Mouse (Mus musculus) hindbrain, embryonic 11.5 days (tissue): ENCODE data around the gene Ccdc130. TPM values are rescaled to one million over a fixed set of nuclear protein-coding genes. Genes with fewer than 3 reads are reported as not detected.

Experiments
- ATAC-seq: fragments of 200-750 bp; cut with Nextera tagmentation; 2 replicates; pipeline ENCODE4 v1.8.0; 2017; ENCODE audit warnings: mild to moderate bottlenecking, moderate TSS enrichment, moderate library complexity; ENCODE audit not compliant: low FRiP score
- DNase-seq: peaks from one replicate; pipeline ENCODE4 v3.0.0-alpha.2; 2015; ENCODE audit warnings: low spot score
- H3K27ac ChIP-seq: fragments of 300-500 bp; sonication (generic); 2 replicates; pipeline ENCODE4 v1.5.1; 2014; ENCODE audit warnings: mild to moderate bottlenecking, low read depth, low read length
- H3K27me3 ChIP-seq: fragments of 300-500 bp; sonication (generic); 2 replicates; pipeline ENCODE4 v1.6.1; 2014; ENCODE audit warnings: mild to moderate bottlenecking, low read length, moderate library complexity, mixed read lengths; ENCODE audit not compliant: control insufficient read depth, insufficient read depth
- H3K36me3 ChIP-seq: fragments of 300-500 bp; sonication (generic); 2 replicates; pipeline ENCODE4 v1.6.1; 2014; ENCODE audit warnings: mild to moderate bottlenecking, low read length, moderate library complexity, mixed read lengths; ENCODE audit not compliant: control insufficient read depth, insufficient read depth
- H3K4me1 ChIP-seq: fragments of 300-500 bp; sonication (generic); replicated peaks from 2 replicates; pipeline ENCODE4 v1.6.1; 2014; ENCODE audit warnings: low read length, mixed read lengths; ENCODE audit not compliant: control insufficient read depth, insufficient read depth
- H3K4me2 ChIP-seq: fragments of 300-500 bp; sonication (generic); replicated peaks from 2 replicates; pipeline ENCODE4 v1.6.1; 2014; ENCODE audit warnings: mild to moderate bottlenecking, low read depth, low read length
- H3K4me3 ChIP-seq: fragments of 300-500 bp; sonication (generic); 2 replicates; pipeline ENCODE4 v1.5.1; 2014; ENCODE audit warnings: low read depth, low read length
- H3K9ac ChIP-seq: fragments of 300-500 bp; sonication (generic); 2 replicates; pipeline ENCODE4 v1.6.1; 2014; ENCODE audit warnings: low read depth, low read length
- H3K9me3 ChIP-seq: fragments of 300-500 bp; sonication (generic); 2 replicates; pipeline ENCODE4 v1.6.1; 2016; ENCODE audit warnings: low read length; ENCODE audit not compliant: control insufficient read depth
- WGBS: fragments of 180-500 bp; shearing (Covaris S2); extraction: QIAGEN DNeasy Blood & Tissue Kit; methylation state at CpG from one replicate; pipeline ENCODE4 v1.1.7; 2014; 5-methylcytosine and 5-hydroxymethylcytosine counted together
- polyA plus RNA-seq: library from polyadenylated mRNA; unstranded; fragments of >200 nt; fragmentation: Nextera tagmentation; extraction: Ambion mirVana; gene quantifications from 2 replicates; pipeline ENCODE4 v1.2.1, GENCODE M21; 2014

The Ccdc130 gene
- polyA plus RNA-seq, 1 experiment from 2014 or later = 21.3 TPM

DNA sequence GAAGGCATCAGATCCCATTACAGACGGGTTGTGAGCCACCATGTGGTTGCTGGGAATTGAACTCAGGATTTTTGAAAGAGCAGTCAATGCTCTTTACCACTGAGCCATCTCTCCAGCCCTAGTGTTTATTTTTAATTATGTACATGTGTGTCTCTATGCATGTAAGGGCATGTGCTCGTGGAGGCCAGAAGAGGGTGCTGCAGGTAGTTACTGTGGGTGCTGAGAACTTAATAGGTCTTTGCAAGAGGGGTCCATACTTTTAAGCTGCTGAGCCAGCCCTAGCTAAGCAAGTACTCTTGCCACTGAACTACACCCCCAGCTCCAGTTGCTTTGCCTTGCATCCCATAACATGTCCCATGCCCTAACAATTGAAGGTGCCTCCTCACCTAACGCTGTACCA, 14.3 kb downstream of the Ccdc130 start:
- Histone ChIP-seq H3K9me3 (no peaks in the 10 kb centered on the region), H3K4me3 (no peak overlapping the region; the same call in 1 of the 2 replicates), H3K4me2 (peak overlapping the region; percentile 94), H3K4me1 (0 out of 2 replicates have a peak, but pooled peaks cover 5% of the 10 kb centered on the region), H3K27me3 (no peaks in the 10 kb centered on the region), H3K36me3 (peaks cover 6% of the 10 kb centered on the region; the same call in 1 of the 2 replicates), H3K27ac (no peak overlapping the region), H3K9ac (0 out of 2 replicates have a peak overlapping the region, but pooled peaks have one; percentile 74)
- ATAC-seq (no peak), DNase-seq (no peak)
- 87% methylated on average over 3 of the region's 3 CpGs for WGBS

DNA sequence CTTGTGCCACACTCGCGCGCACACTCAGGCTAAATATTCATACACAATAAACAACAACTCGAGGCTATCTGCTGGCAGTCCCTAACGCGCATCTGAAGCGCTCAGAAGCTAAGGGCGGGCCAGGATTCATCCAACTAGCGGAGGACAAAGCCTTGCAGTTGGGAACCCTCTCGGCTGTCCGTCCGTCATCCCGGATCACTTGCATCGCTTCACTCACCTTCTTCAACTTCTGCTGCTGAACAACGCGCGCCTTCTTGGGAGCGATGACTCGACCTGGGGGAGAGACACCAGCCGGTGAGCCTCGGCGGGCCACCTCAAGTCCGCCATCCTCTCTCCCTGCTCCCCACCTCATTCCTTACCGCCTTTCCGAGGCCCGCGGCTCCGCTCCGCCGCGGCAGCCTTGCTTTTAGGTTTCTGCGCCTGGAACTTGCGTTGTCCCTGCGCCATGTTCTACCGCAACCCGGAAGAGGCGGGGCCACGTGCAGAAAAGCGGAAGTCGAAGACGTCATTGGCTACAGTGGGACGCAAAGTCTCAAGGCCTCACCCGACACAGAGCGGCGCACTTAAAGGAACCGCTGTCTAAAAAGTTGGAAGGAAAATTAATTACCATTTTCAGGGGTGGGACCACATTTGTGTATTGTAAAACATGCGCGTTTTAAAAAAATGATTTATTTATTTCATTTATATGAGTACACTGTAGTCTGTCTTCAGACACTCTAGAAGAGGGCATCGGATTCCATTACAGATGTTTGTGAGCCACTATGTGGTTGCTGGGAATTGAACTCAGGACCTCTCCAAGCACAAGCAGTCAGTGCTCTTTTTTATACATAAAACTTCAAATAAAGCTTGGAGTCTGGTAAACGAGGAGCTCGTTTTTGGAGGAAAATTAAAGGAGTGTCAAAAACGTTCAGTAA, 20.7 kb downstream of the Ccdc130 start, which contains the start of gene D8Ertd738e:
D8Ertd738e (minus strand) TSS at position 463 of the 914 bp plus-strand sequence.
- peak within 1 kb of the TSS; percentile 65 for H3K4me2 ChIP-seq
- no peaks in the 10 kb centered on the region for H3K9me3 ChIP-seq
- ATAC-seq = peak; percentile 92
- H3K9ac ChIP-seq = peak within 1 kb of the TSS; percentile 66
- DNase-seq = peak; percentile 94
- no peaks in the 10 kb centered on the region for H3K4me1 ChIP-seq
- 5% methylated on average over 52 of the region's 52 CpGs for WGBS
- H3K36me3 ChIP-seq = peaks cover 19% of the 10 kb centered on the region
- peak within 1 kb of the TSS; percentile 69 for H3K4me3 ChIP-seq
- no peak within 1 kb of the TSS for H3K27ac ChIP-seq
- no peaks in the 10 kb centered on the region for H3K27me3 ChIP-seq

DNA sequence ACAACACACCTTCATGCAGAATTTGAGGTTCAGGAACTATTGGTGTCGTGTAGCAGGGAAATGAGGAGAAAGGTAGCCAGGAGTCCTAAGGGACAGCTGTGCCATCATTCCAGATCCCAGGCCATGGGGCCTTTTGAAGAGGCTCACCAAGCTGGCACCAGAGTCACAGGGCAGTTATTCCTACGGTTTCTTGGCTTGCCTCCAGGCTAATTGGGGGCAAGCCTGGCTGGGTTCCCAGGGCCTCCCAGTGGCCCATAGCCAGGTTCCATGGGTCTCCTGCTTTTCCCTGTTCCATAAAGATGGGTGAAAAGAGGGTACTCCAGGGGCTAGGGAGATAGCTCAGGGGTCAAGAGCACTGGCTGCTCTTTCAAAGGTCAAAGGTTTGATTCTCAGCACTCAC, 28.4 kb downstream of the Ccdc130 start:
- H3K4me1 ChIP-seq = no peaks in the 10 kb centered on the region
- no peak overlapping the region for H3K4me3 ChIP-seq
- no peaks in the 10 kb centered on the region for H3K27me3 ChIP-seq
- H3K27ac ChIP-seq = no peak overlapping the region
- no peak overlapping the region for H3K9ac ChIP-seq
- no peak overlapping the region for H3K4me2 ChIP-seq
- 71% methylated on average over 2 of the region's 2 CpGs for WGBS
- H3K36me3 ChIP-seq = peaks cover 13% of the 10 kb centered on the region
- ATAC-seq = no peak
- no peak for DNase-seq
- no peaks in the 10 kb centered on the region for H3K9me3 ChIP-seq

DNA sequence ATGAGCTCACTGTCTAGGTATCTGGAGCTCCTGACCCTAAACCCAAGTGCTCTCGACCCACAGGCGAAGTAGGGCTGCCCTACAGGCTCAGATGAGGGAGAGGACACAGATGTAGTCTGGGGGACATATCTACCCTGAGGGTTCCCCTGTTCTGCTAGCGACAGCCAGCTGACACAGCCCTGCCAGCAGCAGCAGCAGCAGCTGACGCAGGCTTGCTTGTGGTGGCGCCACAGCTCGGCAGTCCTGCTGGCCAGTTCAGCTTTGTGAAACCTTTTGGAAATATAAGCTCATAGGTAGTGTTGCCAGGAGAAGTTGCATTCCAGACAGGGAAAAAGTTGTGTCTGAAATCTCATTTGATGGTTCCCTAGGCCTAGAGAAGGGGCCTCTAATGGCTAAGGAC, 29.0 kb downstream of the Ccdc130 start:
- Histone ChIP-seq H3K27ac (no peak overlapping the region), H3K4me3 (no peak overlapping the region), H3K36me3 (peaks cover 8% of the 10 kb centered on the region), H3K9ac (no peak overlapping the region), H3K4me1 (no peaks in the 10 kb centered on the region), H3K27me3 (no peaks in the 10 kb centered on the region), H3K9me3 (no peaks in the 10 kb centered on the region), H3K4me2 (no peak overlapping the region)
- WGBS = 69% methylated on average over 6 of the region's 6 CpGs
- DNase-seq (no peak), ATAC-seq (no peak)

DNA sequence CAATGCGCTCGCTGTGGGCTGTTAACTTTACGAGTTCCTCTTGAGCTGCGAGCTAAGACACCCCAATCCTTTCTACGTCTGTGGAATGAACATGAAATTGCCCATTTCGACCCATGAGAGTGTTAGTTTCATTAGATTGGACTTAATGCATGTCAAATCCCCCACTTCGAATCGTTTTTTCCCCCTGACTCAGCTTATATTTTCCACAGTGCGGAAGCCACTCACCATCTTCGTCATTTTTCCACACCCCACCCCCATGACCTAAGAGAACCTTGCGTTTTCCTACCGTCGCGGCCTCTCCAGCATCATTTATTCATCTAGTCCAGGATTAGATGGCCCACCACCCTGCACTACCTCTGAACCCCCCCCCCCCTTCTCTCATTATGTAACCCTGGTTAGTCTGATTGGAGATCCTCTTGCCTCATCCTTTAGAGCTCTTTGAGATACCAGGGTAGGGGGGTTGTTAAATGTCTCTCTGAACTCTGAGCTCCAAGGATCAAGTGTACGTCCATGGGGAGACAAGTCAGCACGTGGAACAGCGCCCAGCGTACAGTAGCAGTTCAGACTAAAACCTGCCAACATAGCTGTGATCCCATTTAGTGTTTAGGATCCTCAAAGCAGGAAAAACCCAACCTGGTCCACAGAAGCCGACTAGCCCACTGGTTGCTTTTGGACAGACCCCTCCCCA, 32.5 kb downstream of the Ccdc130 start:
- H3K27ac ChIP-seq = peak overlapping the region; percentile 79
- no peaks in the 10 kb centered on the region for H3K9me3 ChIP-seq
- DNase-seq = no peak
- H3K27me3 ChIP-seq = no peaks in the 10 kb centered on the region
- WGBS = 23% methylated on average over 19 of the region's 19 CpGs
- peak; percentile 25 for ATAC-seq
- H3K4me2 ChIP-seq = peak overlapping the region; percentile 75
- peaks cover 2% of the 10 kb centered on the region; the same call in 1 of the 2 replicates for H3K36me3 ChIP-seq
- H3K4me3 ChIP-seq = peak overlapping the region; percentile 49
- peak overlapping the region; percentile 67 for H3K9ac ChIP-seq
- peaks cover 2% of the 10 kb centered on the region for H3K4me1 ChIP-seq

DNA sequence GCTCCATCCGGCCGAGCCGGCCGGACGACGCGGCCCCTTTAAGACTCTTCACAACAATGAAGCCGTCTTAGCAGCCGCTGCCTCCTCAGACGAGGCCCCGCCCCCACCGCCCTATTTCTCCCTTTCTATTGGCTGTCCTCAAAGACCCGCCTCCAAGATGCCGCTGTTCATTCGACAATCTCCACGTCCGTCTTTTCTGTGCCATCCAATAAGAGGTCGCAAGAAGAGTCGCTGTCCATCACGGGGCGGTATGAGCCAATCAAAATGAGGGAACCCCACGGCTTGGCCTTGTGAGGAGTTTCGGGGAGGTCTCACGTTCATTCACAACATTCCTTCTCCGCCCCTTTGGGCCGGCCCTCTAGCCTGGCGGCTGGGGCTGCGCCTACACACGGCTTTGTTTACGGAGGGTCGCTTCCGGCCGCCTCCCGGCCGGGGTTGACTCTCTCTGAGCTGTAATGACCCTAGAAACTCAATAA, 33.1 kb downstream of the Ccdc130 start, which contains the start of gene Zswim4:
Zswim4 (minus strand) TSS at position 58 of the 476 bp plus-strand sequence.
- ATAC-seq (peak; percentile 99), DNase-seq (peak; percentile 99)
- H3K4me3 ChIP-seq = peak within 1 kb of the TSS; percentile 97
- under 1% methylated on average over 35 of the region's 35 CpGs for WGBS
- peaks cover 2% of the 10 kb centered on the region; the same call in 1 of the 2 replicates for H3K36me3 ChIP-seq
- H3K9me3 ChIP-seq = no peaks in the 10 kb centered on the region
- peak within 1 kb of the TSS; percentile 89 for H3K4me2 ChIP-seq
- H3K4me1 ChIP-seq = peaks cover 2% of the 10 kb centered on the region
- H3K27ac ChIP-seq = peak within 1 kb of the TSS; percentile 79
- peak within 1 kb of the TSS; percentile 97 for H3K9ac ChIP-seq
- no peaks in the 10 kb centered on the region for H3K27me3 ChIP-seq

DNA sequence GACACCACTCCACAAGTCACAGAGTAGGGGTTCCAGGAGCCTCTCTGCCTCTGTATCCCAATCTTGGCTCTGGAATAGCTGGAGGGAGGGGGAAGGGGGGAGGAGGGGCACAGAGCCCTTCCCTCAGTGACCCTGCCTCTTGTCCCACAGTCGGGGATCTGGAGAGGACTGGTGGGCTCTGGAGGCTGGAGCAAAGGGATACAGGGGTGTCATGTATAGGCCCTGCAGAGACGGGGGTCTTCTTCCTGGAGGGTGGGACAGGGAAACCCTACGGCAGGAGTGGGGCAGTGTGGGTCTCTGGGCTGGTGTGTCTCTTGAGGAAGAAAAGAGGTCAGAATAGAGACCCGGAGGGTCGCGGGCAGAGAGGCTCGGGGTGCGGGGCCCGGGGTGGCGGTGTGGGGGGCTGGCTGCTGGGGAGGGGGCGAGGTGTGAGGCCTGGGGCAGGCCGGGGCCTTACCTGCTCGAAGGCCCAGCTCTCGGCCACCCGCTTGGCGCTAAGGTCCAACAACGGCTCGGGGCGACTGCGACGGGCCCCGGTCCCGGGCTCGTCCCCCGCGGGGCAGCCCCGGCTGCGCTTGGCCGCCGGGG, 33.7 kb downstream of the Ccdc130 start:
- peak overlapping the region; percentile 97 for H3K9ac ChIP-seq
- peak; percentile 33 for DNase-seq
- peak overlapping the region; percentile 63 for H3K27ac ChIP-seq
- no peaks in the 10 kb centered on the region for H3K27me3 ChIP-seq
- peaks cover 2% of the 10 kb centered on the region; the same call in 1 of the 2 replicates for H3K36me3 ChIP-seq
- peak overlapping the region; percentile 89 for H3K4me2 ChIP-seq
- H3K4me3 ChIP-seq = peak overlapping the region; percentile 97
- peaks cover 2% of the 10 kb centered on the region for H3K4me1 ChIP-seq
- H3K9me3 ChIP-seq = no peaks in the 10 kb centered on the region
- ATAC-seq = peak; percentile 52
- 0% methylated on average over 23 of the region's 30 CpGs for WGBS

DNA sequence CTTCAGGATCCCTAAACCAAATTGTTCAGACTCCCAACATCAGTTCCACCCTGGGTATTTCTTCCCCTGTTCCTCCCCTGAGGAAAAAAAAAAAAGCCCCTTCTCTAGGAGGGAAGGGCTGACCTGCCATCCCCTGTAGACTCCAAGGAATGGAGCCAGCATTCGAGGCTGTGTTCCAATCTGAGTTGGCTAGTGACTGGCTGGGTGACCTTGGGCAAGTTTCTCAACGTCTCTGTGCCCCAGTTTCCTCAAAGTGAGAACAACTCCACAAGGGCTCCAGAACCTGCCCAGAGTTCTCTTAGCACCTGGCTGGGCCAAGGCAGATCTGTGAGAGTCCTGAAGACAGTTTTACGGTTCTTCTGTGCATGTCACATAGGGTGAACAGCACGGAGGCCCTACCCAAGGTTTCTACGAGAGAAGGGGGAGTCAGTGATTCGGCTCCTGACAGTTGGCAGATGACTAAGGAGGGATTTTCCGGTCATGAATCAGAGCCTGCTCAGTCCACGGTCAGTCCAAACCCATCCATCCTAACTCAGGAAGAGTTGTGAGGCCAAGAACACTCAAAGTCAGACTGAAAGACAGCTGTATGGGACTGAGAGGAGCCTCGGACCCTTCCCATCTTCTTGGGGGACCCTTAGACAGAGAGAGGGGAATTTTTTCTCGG, 34.3 kb downstream of the Ccdc130 start:
- WGBS = 40% methylated on average over 10 of the region's 10 CpGs
- no peak overlapping the region for H3K27ac ChIP-seq

More for the DNA sequence above, 34.3 kb downstream of the Ccdc130 start:
- DNase-seq = no peak
- H3K27me3 ChIP-seq = no peaks in the 10 kb centered on the region
- no peak for ATAC-seq
- peak overlapping the region; percentile 97 for H3K9ac ChIP-seq
- peaks cover 2% of the 10 kb centered on the region; the same call in 1 of the 2 replicates for H3K36me3 ChIP-seq
- no peaks in the 10 kb centered on the region for H3K9me3 ChIP-seq
- peak overlapping the region; percentile 89 for H3K4me2 ChIP-seq
- peaks cover 2% of the 10 kb centered on the region for H3K4me1 ChIP-seq
- peak overlapping the region; percentile 97 for H3K4me3 ChIP-seq
